Mouse (Mus musculus) layer of hippocampus, postnatal 14 days (tissue): ENCODE data around the gene Fbxl13. TPM values are rescaled to one million over a fixed set of nuclear protein-coding genes. Genes with fewer than 3 reads are reported as not detected.

Experiments
- DNase-seq, 2 experiments: peaks; one replicate each; pipeline ENCODE4 v3.0.0; 2021 to 2022; ENCODE audit warnings: low spot score in 2 of 2, mixed read lengths in 1 of 2
- total RNA-seq, 2 experiments: library from RNA; stranded (reverse); gene quantifications; 2 replicates each; pipeline ENCODE4 v1.2.3; 2021

The Fbxl13 gene
- total RNA-seq, 2 experiments from 2014 or later: 0.17 to 0.41 TPM

DNA sequence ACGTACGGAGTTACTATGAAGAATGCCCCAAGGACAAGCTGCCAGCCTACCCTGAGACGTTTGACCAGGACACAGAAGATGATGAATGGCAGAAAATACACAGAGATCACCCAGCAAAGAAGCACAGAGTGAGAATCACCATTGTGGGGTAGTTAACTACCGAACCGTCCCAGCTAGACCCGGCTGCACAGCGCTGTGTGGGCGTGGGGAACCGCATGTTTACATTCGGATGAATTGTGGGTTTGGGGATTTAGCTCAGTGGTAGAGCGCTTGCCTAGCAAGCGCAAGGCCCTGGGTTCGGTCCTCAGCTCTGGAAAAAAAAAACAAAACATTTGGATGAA lies 70.3 kb downstream of the Fbxl13 start:
- DNase-seq: no peak

- DNase-seq: no peak
Measured at GRCm38 (mm10) chr5:21574386-21575209, 70.8 kb downstream of the Fbxl13 start.

- no peak for DNase-seq
Measured at GRCm38 (mm10) chr5:21572764-21573416, 72.5 kb downstream of the Fbxl13 start.

DNA sequence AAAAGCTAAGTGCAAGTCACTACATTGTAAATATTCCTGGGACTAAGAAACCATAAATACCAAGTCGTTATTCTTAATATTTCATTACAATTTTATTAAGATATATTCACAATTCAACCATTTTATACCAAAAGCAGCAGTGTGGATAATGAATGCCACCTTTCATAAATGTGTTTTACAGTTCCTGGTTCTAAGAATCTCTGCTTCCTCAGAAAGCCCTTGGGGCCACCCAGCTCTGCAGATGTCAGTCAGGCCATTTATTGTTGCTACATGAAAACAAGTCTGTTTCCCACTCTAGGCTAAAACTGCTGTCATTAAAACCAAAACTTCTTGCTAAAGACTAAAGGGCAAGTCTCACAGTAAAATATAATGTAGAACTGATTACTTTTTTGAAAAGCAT lies 77.7 kb downstream of the Fbxl13 start:
- DNase-seq: no peak

- DNase-seq: peak; percentile 13 to 52
Measured at GRCm38 (mm10) chr5:21565392-21566065, 79.9 kb downstream of the Fbxl13 start.

GRCm38 (mm10) chr5:21563936-21564335 lies 81.5 kb downstream of the Fbxl13 start:
- no peak for DNase-seq

- DNase-seq: no peak
Measured at GRCm38 (mm10) chr5:21556502-21556901, 88.9 kb downstream of the Fbxl13 start.

- no peak for DNase-seq
Measured at GRCm38 (mm10) chr5:21554732-21555131, 90.7 kb downstream of the Fbxl13 start.

GRCm38 (mm10) chr5:21553685-21554084 lies 91.7 kb downstream of the Fbxl13 start:
- DNase-seq: no peak

- no peak for DNase-seq
Measured at GRCm38 (mm10) chr5:21547005-21547404, 98.4 kb downstream of the Fbxl13 start.

- no peak for DNase-seq
Measured at GRCm38 (mm10) chr5:21545786-21546185, 99.6 kb downstream of the Fbxl13 start.

DNA sequence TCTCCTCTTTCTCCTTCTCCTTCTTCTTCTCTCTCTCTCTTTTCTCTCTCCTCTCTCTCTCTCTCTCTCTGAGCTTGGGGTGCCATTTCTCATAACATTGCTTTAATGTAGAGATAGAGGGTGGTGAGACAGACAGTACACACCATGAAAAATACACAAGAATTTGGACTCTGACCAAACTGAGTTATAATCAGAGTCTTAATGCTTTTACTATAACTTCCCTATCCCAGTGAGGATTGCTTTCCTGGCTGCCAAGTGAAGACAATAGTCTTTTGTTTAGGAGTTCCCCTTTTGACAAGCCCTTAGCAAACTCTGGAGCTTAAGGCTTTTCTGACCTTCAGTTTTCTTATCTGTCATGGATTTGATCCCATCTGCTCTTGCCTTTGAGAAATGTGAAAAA lies 100.2 kb downstream of the Fbxl13 start:
- no peak for DNase-seq

- no peak for DNase-seq
Measured at GRCm38 (mm10) chr5:21544821-21545220, 100.6 kb downstream of the Fbxl13 start.

DNA sequence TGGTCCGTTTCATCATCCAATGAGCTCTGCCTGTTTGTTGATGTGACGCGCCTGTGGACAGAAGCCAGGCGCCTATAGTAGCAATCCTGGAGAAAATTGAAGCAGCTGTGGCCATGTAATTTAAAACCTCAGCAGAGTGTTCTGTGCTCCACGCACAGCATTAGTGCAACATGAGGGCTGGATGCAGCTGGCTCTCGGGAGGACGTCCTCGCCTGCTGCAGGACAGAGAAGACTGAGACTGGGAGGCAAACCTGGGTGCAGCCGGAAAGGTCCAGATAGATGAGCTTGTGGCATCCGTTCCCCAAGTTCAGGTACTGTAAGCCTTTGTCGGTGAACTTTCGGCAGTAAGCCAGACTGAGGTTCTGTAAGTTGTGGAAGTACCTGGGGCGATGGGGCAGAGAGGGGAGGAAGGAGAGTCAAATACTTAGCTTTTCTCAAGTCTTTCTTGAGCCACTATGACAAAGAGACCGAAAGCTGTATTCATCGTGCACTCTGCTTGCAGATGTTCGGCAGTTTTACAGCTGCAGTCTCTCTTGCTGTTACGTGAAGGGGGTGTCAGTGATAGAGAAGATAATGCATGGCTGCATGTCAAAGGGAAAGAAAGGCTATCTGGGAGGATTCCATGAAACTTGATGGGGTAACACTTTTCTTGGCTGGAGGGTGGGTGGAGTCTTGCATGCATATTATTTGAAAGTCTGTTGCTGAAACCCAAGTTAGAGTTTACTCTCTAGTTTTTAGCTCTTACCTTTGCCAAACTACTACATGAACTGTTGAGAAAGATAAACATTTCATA lies 101.8 kb downstream of the Fbxl13 start, which contains the start of gene Lrrc17:
Gene Lrrc17 (plus strand): TSS at position 151 of the 793 bp plus-strand sequence.
- no peak for DNase-seq

- DNase-seq: no peak
Measured at GRCm38 (mm10) chr5:21542226-21542625, 103.2 kb downstream of the Fbxl13 start.

DNA sequence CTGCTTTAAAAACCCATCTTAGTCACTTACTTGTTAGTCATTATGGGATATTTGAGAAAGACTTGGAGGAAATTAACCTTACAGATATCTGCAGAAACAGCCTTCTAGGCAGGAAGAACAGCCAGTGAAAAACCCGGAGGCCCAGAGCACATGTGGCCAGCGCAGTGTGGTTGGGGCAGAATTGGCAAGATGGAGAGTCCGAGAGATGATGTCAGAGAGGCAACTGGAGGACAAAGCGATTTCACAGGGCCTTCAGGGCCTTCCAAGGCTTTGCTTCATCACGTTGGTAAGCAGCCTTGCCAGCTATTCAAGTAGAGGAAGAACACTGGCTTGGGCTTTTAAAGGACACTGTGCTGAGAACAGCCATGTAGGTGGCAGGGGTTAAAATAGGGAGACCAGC lies 112.5 kb downstream of the Fbxl13 start:
- DNase-seq: no peak

DNA sequence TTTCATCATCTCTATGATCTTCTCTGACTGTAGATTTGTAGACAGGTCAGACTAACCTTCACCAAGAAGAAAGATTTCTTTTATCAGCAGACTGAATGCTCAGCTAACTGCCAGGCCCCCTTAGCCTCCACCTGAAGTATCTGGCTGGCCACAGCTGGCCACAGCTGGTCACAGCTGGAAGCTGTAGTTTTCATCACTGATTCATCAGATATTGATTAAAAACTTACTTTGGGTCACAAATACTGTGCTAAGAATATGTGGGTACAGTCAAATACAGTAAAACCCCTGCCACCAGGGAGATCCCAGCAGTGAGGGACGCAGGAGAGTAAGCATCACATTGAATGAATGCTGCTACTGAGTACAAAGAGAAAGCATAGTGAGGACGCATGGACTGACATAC lies 113.3 kb downstream of the Fbxl13 start:
- no peak for DNase-seq

DNA sequence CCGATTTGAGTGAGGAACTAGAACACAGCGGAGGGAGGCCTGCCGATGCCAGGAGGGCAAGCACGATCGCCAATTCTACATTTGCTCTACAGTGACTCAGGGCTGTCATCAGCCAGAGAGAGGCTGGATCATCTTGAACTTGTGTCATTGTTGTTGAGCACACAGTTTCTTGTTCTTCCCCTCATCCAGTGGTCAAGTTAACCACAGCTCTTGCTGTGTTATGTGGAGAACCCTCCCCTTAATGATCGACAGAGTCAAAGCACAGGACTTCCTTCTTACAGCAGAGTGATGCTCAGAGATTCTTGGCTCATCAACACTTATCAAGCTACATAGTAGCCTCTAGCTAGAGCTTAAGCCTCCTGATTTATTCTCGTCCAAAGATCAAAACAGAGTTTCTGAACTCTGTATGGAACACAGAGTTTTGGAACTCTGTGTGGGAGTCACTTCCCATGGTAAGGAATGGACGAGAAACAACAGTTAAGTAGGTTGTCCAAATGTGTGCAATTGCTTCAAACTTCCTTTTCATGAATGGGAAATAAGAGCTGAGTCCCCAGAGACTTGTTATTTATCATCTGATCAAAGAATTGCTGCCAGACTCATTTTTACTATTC lies 116.2 kb downstream of the Fbxl13 start:
- DNase-seq: no peak

GRCm38 (mm10) chr5:21528068-21528842 lies 117.2 kb downstream of the Fbxl13 start:
- no peak for DNase-seq

- no peak for DNase-seq
Measured at GRCm38 (mm10) chr5:21527488-21527911, 117.9 kb downstream of the Fbxl13 start.
